Mouse (Mus musculus) intestine, embryonic 14.5 days (tissue): ENCODE results near the gene Coil. TPM values are rescaled to one million over a fixed set of nuclear protein-coding genes. Genes with fewer than 3 reads are reported as not detected.
A peak's percentile ranks its signal among the peaks of the same experiment; 100 is the strongest.
"Not testable (repeated sequence)": the region's sequence is repeated elsewhere in the genome, so short reads cannot be mapped to it uniquely, and the experiment has no call there.

Experiments used
- ATAC-seq: fragments of 200-750 bp; cut with Nextera tagmentation; replicated peaks from 2 replicates; pipeline ENCODE4 v1.8.0; 2017; ENCODE audit warnings: low read depth, moderate number of reproducible peaks, moderate TSS enrichment, moderate library complexity; ENCODE audit not compliant: low FRiP score, low TSS enrichment
- DNase-seq: peaks from one replicate; pipeline ENCODE4 v3.0.0-alpha.2; 2018; ENCODE audit warnings: low spot score
- H3K27ac ChIP-seq: fragments of 300-500 bp; sonication (generic); 2 replicates; pipeline ENCODE4 v1.5.1; 2014; ENCODE audit warnings: low read depth, mild to moderate bottlenecking, control low read depth
- H3K27me3 ChIP-seq: fragments of 300-500 bp; sonication (generic); replicated peaks from 2 replicates; pipeline ENCODE4 v1.6.1; 2014; ENCODE audit warnings: low read length, control low read depth; ENCODE audit not compliant: control insufficient read depth, insufficient read depth
- H3K36me3 ChIP-seq: fragments of 300-500 bp; sonication (generic); 2 replicates; pipeline ENCODE4 v1.6.1; 2014; ENCODE audit warnings: low read length, control low read depth; ENCODE audit not compliant: control insufficient read depth, insufficient read depth
- H3K4me1 ChIP-seq: fragments of 300-500 bp; sonication (generic); replicated peaks from 2 replicates; pipeline ENCODE4 v1.6.1; 2014; ENCODE audit warnings: low read length, control low read depth, mixed read lengths; ENCODE audit not compliant: control insufficient read depth, insufficient read depth
- H3K4me2 ChIP-seq: fragments of 300-500 bp; sonication (generic); 2 replicates; pipeline ENCODE4 v1.6.1; 2014; ENCODE audit warnings: low read length
- H3K4me3 ChIP-seq: fragments of 300-500 bp; sonication (generic); 2 replicates; pipeline ENCODE4 v1.5.1; 2014; ENCODE audit warnings: low read depth, low read length, control low read depth, mixed read lengths
- H3K9ac ChIP-seq: fragments of 300-500 bp; sonication (generic); 2 replicates; pipeline ENCODE4 v1.6.1; 2014; ENCODE audit warnings: mild to moderate bottlenecking, low read length
- H3K9me3 ChIP-seq: fragments of 300-500 bp; sonication (generic); 2 replicates; pipeline ENCODE4 v1.6.1; 2016; ENCODE audit warnings: low read length, control low read depth; ENCODE audit not compliant: control insufficient read depth
- WGBS: fragments of 180-500 bp; shearing (Covaris S2); extraction: QIAGEN DNeasy Blood & Tissue Kit; methylation state at CpG from one replicate; pipeline ENCODE4 v1.1.7; 2014; 5-methylcytosine and 5-hydroxymethylcytosine counted together
- polyA plus RNA-seq: library from polyadenylated mRNA; unstranded; fragments of >200 nt; fragmentation: Nextera tagmentation; extraction: Ambion mirVana; gene quantifications from 2 replicates; pipeline ENCODE4 v1.2.1, GENCODE M21; 2014

Coil gene
- polyA plus RNA-seq, 1 experiment from 2014 or later: 10.4 TPM

- Histone ChIP-seq H3K4me3 (no peak overlapping the region), H3K4me1 (no peaks in the 10 kb centered on the region), H3K9me3 (no peaks in the 10 kb centered on the region), H3K9ac (no peak overlapping the region), H3K27ac (no peak overlapping the region), H3K27me3 (no peaks in the 10 kb centered on the region), H3K4me2 (no peak overlapping the region), H3K36me3 (peaks cover 58% of the 10 kb centered on the region)
- 83% methylated on average over 10 of the region's 10 CpGs for WGBS
- ATAC-seq (no peak), DNase-seq (no peak)
These were observed 16.6 kb downstream of the Coil start for GRCm38 (mm10) chr11:88986616-88987015.

DNA sequence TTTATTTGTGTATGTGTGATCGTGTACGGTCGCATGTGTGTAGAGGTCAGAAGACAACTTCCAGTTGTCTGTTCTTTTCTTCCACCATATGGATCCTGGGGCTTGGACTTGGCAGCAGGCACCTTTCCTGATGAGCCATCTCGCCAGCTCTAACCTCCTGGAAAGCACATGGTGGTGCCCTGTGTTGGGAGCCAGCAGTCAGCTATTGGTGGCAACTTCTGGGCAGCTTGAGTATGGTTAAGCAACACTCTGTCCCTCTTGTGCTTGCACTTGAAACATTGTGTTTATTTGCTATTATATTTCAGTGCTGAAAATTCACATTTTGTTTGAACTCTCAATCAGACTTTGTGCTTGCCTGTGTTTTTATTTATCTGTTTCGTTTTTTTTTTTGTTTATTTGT, 18.9 kb downstream of the Coil start:
- no peaks in the 10 kb centered on the region for H3K9me3 ChIP-seq
- ATAC-seq (no peak), DNase-seq (no peak)
- H3K4me3 ChIP-seq: no peak overlapping the region
- H3K4me2 ChIP-seq: no peak overlapping the region
- WGBS: 82% methylated on average over 5 of the region's 5 CpGs
- H3K4me1 ChIP-seq: no peaks in the 10 kb centered on the region
- no peaks in the 10 kb centered on the region for H3K27me3 ChIP-seq
- H3K36me3 ChIP-seq: peaks cover 41% of the 10 kb centered on the region
- no peak overlapping the region for H3K9ac ChIP-seq
- H3K27ac ChIP-seq: no peak overlapping the region

DNA sequence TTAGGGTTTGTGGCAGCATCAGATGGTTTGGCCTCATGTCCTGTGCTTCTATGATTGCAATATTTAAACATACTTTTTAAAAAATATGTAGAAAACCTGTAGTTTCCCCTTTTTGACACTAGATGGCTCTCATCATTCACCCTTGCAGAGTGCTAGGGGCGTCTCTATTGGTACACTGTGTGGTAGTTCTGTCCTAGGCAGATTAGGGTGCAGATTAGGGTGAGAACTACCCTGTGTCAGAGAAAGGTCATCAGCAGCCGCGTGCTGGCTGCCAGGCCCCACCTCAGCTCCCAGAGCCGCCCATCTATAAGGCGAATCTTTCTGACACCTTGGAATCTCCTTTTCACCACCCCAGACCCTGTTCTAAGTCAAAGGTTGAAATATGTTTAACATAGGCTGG, 19.5 kb downstream of the Coil start:
- Histone ChIP-seq H3K4me3 (no peak overlapping the region), H3K9me3 (no peaks in the 10 kb centered on the region), H3K9ac (no peak overlapping the region), H3K36me3 (peaks cover 37% of the 10 kb centered on the region), H3K4me1 (no peaks in the 10 kb centered on the region), H3K27ac (no peak overlapping the region), H3K27me3 (no peaks in the 10 kb centered on the region), H3K4me2 (no peak overlapping the region)
- DNase-seq (peak; percentile 62), ATAC-seq (no peak)
- 73% methylated on average over 5 of the region's 5 CpGs for WGBS

- ATAC-seq (no peak), DNase-seq (no peak)
- 56% methylated on average over 7 of the region's 7 CpGs for WGBS
- H3K4me1 ChIP-seq: no peaks in the 10 kb centered on the region
- no peak overlapping the region for H3K9ac ChIP-seq
- peaks cover 13% of the 10 kb centered on the region for H3K36me3 ChIP-seq
- no peaks in the 10 kb centered on the region for H3K9me3 ChIP-seq
- H3K27me3 ChIP-seq: no peaks in the 10 kb centered on the region
- no peak overlapping the region for H3K27ac ChIP-seq
- H3K4me3 ChIP-seq: no peak overlapping the region
- no peak overlapping the region for H3K4me2 ChIP-seq
These were observed 23.1 kb downstream of the Coil start for GRCm38 (mm10) chr11:88993186-88993585.

DNA sequence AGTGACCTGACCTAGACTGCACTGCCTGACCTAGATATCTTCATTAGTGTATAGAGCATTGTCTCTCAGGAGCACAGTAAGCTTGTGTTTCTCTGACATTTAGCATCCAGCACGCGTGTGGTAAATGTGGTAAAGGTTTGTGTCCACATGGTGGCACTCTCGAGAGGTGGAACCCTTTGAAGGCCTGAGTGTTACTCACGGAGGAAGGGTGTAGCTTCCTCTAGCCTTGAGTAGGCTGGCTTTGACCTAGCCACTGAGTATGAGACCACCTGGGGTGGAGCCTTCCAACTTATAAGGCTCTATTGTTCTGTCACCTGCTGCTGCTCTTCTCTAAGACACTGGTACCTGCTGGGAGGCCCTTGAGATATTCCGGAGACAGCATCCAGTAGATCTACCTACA, 23.6 kb downstream of the Coil start:
- Histone ChIP-seq H3K36me3 (peaks cover 9% of the 10 kb centered on the region), H3K9me3 (no peaks in the 10 kb centered on the region), H3K27ac (no peak overlapping the region), H3K4me2 (no peak overlapping the region), H3K27me3 (no peaks in the 10 kb centered on the region), H3K4me1 (no peaks in the 10 kb centered on the region), H3K9ac (no peak overlapping the region), H3K4me3 (no peak overlapping the region)
- WGBS: 22% methylated on average over 5 of the region's 5 CpGs
- ATAC-seq: no peak
- DNase-seq: peak; percentile 60

DNA sequence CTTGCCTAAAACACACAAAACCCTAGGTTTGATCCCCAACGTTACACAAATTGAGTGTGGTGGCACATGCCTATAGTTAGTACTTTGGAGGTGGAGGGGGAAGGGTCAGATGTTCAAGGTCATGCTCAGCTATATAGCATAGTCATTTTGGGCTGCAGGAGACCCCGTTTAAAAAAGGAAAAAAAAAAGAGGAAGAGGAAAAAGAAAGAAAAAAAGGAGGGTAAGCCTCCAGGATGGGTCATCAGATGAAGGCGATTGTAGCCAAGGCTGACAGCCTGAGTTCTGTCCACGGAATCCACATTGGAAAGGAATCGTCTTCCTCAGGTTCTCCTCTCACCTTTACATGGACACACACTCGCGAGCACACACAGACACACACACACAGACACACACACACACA, 24.4 kb downstream of the Coil start:
- Histone ChIP-seq H3K9ac (no peak overlapping the region), H3K36me3 (peaks cover 9% of the 10 kb centered on the region), H3K9me3 (no peaks in the 10 kb centered on the region), H3K4me2 (no peak overlapping the region), H3K4me1 (no peaks in the 10 kb centered on the region), H3K27ac (no peak overlapping the region), H3K27me3 (no peaks in the 10 kb centered on the region), H3K4me3 (no peak overlapping the region)
- no peak for ATAC-seq
- WGBS: 88% methylated on average over 7 of the region's 7 CpGs
- no peak for DNase-seq

DNA sequence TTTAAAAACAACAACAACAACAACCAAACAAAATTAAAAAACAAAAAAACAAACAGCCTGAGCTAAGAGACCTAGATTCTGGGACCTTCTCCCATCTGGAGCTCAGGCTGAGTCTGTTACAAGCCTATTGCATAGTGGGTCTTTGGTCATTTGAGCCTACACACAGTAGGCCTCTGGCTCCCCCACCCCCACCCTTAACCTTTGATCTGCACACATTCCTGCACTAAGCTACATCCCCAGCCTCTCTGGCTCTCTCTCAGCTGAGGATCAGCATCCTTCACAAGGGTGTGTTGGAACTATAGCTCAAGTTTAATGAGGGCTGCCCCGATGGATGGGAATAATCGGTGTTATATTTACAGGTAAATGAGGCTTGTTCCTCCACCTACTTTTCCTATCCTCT, 25.6 kb downstream of the Coil start:
- Histone ChIP-seq H3K27me3 (no peaks in the 10 kb centered on the region), H3K9me3 (no peaks in the 10 kb centered on the region), H3K36me3 (peaks cover 7% of the 10 kb centered on the region), H3K4me2 (no peak overlapping the region), H3K9ac (no peak overlapping the region), H3K4me1 (peaks cover 4% of the 10 kb centered on the region), H3K27ac (no peak overlapping the region), H3K4me3 (no peak overlapping the region)
- DNase-seq (no peak), ATAC-seq (no peak)
- WGBS: 76% methylated on average over 2 of the region's 2 CpGs

DNA sequence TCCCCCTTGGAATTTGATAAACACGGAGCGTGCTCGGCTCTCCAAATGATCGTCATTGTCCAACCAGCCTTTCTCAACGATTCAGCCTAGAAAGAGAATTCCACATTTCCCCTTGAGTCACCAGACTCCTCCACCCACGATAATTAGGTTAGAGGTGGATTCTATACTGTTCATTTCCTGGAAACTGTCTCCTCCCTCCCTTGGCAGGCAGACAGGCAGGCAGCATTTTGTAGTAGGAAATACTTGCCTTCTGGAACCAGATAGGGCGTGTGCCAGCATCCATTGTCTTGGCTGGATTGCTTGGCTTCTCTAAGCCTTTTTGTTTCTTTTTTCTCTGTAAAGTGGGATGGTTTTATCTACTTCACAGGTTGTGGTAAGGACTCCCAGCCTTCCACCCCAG, 26.4 kb downstream of the Coil start:
- DNase-seq: no peak
- Histone ChIP-seq H3K27me3 (no peaks in the 10 kb centered on the region), H3K4me3 (no peak overlapping the region), H3K4me1 (peaks cover 6% of the 10 kb centered on the region), H3K9ac (no peak overlapping the region), H3K4me2 (no peak overlapping the region), H3K9me3 (no peaks in the 10 kb centered on the region), H3K36me3 (no peaks in the 10 kb centered on the region), H3K27ac (no peak overlapping the region)
- no peak for ATAC-seq
- 61% methylated on average over 7 of the region's 7 CpGs for WGBS

DNA sequence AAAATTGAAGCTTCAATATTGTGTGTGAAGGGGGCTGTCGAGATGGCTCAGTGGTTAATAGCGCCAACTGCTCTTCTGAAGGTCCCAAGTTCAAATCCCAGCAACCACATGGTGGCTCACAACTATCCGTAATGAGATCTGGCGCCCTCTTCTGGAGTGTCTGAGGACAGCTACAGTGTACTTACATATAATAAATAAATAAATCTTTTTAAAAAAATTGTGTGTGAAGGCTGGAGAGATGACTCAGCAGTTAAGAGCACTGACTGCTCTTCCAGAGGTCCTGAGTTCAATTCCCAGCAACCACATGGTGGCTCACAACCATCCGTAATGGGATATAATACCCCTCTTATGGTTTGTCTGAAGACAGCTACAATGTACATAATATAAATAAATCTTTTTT, 27.3 kb downstream of the Coil start:
- H3K27me3 ChIP-seq: not testable (repeated sequence)

More for the DNA sequence above, 27.3 kb downstream of the Coil start:
- not testable (repeated sequence) for ATAC-seq, DNase-seq, H3K4me2 ChIP-seq, H3K9ac ChIP-seq, H3K9me3 ChIP-seq, H3K4me3 ChIP-seq, H3K36me3 ChIP-seq, H3K27ac ChIP-seq, H3K4me1 ChIP-seq
- WGBS: 86% methylated on average over 5 of the region's 5 CpGs
